Mouse (Mus musculus): ENCODE measurements around the gene Lrrc55. TPM values are rescaled to one million over a fixed set of nuclear protein-coding genes. Genes with fewer than 3 reads are reported as not detected.

Lrrc55 gene
- polyA plus RNA-seq, 2 experiments from 2014 or later: not detected

DNA sequence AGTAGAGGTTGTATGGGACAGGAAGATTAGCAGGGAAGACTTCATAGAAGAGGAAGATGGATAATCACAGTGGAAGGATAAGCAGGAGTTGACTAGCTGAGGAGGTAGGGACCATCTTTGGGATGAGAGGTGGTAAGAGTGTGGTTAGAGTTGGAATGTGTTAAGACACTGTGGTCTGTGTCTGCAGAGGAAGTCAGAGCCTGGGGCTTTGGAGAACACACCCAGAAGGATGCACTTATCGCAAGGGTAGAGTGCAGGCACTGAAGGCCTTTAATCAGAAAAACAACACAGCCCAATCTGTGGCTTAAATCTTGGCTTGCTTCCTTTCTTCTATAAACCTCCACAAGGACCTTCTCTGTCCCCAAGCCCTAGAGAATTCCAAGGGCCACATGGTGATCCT lies 28.7 kb downstream of the Lrrc55 start:
- no peak for ATAC-seq

GRCm38 (mm10) chr2:85167624-85168023 lies 29.4 kb downstream of the Lrrc55 start:
- ATAC-seq: no peak

DNA sequence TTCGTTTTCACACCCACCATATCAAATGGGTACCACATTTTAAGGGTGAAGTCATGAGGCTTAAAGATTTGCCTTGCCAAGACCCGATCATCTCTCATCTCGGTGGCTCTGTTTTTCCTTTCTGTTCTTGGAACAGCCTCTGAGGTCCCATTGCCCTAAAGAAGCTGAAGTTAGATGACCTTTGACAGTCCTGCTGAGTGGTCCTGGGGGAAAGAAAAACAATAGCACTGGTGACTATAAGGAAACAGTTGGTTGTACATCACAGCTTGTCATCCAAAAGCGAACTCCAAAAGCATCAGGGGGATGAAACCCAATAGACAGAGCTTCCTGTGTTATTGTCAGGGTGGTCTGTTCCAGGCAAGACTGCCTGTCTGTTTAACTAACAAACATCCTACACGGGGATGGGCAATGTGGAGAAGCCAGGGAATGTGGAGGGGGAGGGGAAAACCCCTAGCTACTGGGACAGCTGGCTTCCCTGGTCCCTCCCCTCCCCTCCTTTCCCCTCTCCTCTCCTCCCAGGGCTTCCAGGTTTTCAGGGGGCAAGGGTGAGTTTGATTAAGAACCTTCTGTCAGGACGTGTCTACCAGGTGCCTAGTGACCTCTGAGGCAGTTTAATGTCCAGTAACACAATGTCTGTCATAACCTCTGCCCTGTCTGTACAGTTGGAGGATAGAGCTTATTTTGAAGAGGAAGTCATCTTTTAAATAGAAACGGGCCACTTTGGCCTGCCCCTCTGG lies 33.5 kb downstream of the Lrrc55 start:
- no peak for ATAC-seq

DNA sequence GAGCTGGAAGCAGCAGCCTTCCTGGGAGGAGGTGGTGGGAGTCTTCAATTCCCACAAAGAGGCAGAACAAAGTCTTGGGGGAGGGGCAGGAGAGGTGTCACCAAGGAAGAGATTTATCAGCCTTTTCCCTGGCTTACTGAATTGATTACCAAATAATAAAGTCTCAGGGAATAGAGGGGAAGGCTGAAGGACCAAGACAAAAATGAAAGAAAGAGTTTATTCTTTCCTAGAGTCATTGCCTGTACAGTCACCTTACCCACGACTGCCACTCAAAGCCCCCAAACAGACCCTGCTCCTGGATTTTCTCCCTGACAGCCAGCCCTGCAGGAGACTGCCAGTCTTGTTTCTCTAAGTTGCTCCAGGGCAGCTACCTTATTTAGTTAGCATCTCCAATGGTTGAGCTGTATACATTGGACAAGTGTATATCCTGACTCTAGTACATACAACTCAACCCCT lies 35.3 kb downstream of the Lrrc55 start:
- no peak for ATAC-seq

DNA sequence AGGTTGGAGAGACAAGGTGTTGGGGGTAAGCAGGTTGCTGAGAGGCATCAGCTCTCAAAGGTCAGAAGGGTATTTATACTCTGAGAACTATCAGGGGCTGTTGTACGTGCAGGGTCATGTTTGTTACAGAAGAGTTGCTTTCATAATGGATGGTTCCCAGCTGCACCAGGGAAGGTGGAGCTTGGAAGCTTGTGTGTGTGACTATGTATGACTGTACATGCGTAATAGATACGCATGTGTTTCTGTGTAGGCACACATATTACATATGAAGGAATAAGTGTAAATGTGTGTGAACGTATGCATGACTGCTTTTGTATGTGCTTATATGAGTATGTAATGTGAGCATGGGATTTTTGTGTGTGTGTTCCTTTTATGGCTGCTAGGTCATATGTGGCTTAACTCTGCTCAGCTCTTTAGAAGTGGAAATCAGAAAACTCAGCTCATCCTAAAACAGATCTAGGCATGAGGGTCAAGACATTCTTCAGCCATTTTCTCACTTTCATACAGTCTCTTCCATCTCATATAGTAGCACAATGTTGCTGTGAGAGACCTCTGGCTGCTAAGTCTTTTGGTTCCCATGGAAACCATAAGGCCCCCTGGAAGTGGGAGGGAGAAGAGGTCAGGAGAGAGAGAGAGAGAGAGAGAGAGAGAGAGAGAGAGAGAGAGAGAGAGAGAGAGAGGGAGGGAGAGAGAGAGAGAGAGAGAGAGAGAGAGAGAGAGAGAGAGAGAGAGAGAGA lies 35.9 kb downstream of the Lrrc55 start:
- ATAC-seq: no peak

DNA sequence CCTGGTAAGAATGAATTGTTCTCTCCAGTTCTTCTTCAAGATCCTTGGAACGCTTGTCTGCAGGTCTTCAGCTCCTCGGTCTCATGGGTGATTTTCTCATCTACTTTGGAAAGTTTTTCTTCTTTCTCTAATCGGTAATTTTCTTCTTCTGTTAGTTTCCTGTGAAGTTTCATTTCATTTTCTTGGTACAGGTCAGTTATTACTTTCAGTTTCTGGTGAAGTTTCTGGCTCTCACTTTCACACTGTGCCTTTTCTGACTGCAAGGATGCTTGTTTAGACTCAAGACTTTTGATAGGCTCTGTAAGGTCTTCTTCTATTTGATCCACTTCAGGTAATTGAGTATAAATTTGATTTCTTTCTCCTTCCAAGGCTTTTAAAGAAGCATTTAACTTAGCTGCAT lies 39.6 kb downstream of the Lrrc55 start:
- ATAC-seq: no peak

DNA sequence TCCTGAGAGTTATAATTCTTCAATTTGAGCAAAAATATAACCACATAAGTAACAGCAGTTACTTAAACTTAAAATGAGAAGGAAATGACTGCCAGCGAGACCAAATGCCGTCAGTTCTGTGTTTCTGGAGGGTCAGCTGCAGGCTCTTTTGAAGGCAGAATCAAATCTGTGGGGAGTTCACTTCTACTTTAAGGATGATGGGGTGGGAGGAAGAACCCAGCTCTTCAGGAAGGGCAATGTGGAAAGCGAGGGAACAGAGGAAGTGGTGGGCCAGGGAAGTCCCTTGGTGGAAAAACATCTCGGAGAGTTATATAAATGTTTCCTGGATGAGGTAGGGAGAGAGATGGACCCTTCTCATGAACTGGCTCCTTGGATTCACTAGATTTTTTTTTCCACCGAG lies 40.9 kb downstream of the Lrrc55 start:
- no peak for ATAC-seq

DNA sequence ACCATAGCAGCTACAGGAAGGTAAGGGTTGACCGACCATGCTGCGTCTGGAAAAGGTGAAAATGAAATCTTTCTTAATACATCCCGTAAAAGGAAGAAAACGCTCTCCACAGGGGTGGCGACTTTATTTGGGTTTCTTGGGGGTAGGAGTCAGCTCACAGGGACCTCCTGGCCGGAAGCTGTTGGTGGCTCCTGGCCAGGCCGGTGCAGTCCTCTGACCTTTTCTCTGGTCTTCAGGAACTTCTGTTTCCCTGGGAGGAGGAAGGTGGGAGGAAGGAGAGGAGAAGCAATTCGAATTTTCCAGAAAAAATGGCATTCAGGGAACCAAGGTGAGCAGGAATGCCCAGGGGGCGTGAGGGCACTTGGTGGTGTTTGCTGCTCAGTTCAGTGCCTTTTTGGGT lies 41.7 kb downstream of the Lrrc55 start:
- no peak for ATAC-seq

GRCm38 (mm10) chr2:85151233-85151632 lies 45.8 kb downstream of the Lrrc55 start:
- ATAC-seq: no peak

- no peak for ATAC-seq
These were observed 46.6 kb downstream of the Lrrc55 start for GRCm38 (mm10) chr2:85150373-85150772.

GRCm38 (mm10) chr2:85147481-85147880 lies 49.5 kb downstream of the Lrrc55 start:
- no peak for ATAC-seq

GRCm38 (mm10) chr2:85145346-85145745 lies 51.7 kb downstream of the Lrrc55 start:
- ATAC-seq: no peak

DNA sequence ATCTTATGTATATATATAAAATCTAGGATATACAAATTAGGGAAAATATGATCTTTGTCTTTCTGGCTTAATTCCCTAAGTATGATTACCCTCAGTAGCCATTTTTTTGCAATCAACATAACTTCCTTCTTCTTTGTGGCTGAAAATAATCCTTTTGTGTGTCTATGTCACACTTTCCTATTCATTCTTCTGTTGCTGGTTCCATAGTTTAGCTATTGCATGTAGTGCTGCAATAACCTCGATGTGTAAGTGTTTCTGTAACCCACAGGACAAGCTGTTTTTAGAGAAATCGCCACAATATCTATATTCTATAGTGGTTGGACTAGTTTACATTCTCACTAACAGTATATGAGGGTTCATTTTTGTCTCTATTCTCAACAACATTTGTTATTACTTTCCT lies 52.1 kb downstream of the Lrrc55 start:
- no peak for ATAC-seq

GRCm38 (mm10) chr2:85140833-85141232 lies 56.2 kb downstream of the Lrrc55 start:
- no peak for ATAC-seq

DNA sequence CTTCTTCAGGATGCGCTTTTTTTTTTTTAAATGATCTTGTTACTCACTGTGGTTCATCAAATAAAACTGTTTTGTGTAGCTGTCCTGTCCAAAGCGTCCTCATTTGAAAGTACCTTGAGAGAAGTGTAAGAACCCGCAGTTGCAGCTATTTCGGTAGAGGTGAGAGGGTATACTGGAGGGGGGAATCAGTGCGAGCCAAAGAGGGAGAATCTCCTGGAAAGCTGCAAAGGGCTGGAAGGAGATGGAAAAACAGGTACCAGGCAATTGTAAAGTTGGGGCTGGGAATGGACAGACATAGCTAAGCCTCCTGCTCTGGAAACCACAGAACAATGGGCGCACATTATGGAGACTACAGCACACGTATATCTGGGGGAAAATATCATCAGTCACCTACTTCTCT lies 57.2 kb downstream of the Lrrc55 start:
- no peak for ATAC-seq

DNA sequence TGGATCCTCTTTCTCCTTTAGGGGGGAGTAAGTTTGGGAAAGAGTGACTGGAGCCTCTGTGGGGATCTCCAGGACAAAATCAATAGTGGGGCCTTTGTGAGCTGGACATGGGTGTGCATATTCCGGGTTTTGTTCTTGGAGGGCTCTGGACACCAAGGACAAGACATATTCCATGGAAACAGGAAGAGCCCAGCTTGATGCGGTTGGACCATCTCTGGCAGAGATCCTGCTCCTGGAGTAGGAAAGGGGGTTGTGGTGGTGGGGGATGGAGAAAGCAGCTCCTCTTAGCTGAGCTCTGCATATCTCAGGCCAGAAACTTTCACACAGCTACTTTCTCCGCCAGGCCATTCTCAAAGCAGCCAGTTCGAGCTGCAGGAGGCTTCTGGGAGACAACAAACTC lies 57.6 kb downstream of the Lrrc55 start:
- no peak for ATAC-seq

- ATAC-seq: no peak
These were observed 58.9 kb downstream of the Lrrc55 start for GRCm38 (mm10) chr2:85138143-85138542.

GRCm38 (mm10) chr2:85137601-85138140 lies 59.3 kb downstream of the Lrrc55 start:
- no peak for ATAC-seq

- ATAC-seq: no peak
These were observed 60.0 kb downstream of the Lrrc55 start for GRCm38 (mm10) chr2:85136831-85137520.

DNA sequence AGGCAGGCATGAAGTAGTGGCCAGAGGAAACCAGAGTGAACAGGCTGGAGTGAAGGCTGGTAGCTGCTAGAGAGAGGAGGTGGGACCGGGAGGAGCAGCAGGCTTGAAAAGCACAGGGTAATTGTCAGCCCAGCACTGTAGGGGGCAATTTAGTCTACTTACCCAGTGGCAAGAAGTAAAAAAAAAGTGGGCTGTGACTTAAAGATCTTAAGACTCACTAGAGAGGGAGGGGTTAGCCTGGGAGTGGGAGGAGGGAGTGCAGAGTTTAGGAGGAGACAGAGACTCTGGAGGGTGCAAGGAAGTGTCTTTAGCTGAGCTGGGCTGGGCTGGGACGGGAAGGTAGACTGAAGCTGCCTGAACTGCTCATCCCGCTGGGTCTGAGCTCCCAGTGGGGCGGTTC lies 60.9 kb downstream of the Lrrc55 start, which contains the start of gene Aplnr:
Gene Aplnr (plus strand): TSS at position 137 of the 400 bp plus-strand sequence.
- ATAC-seq: no peak

- ATAC-seq: no peak
These were observed 61.9 kb downstream of the Lrrc55 start for GRCm38 (mm10) chr2:85135099-85135498.

DNA sequence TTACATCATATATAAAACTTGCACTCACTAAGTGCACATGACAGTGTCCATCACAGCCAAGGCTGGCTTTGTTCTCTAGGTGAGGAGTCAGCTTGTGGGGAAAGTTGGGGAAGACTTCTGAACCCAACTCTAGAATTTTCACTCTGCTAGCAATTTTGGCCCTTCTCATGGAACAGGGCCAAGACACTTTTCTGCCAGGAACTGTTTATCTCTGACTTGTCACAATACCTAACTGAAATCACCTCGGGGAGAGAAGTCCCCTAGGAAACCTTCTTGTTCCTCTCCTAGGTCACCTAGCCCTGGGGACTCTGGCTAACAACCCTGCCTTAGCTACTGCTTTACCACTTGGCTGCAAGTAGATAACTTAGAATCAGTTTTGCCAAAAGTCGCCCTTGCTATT lies 64.8 kb downstream of the Lrrc55 start:
- no peak for ATAC-seq

GRCm38 (mm10) chr2:85131724-85132123 lies 65.3 kb downstream of the Lrrc55 start:
- ATAC-seq: no peak
